Mouse (Mus musculus): Measurements from ENCODE around the gene Cdk2. TPM values are rescaled to one million over a fixed set of nuclear protein-coding genes. Genes with fewer than 3 reads are reported as not detected.
"Not testable (repeated sequence)": the region's sequence is repeated elsewhere in the genome, so short reads cannot be mapped to it uniquely, and the experiment has no call there.

The Cdk2 gene
- total RNA-seq (2021), result 1 to 10 TPM; 1.4 to 2.6 TPM
- long read RNA-seq, experiment 1, partial matches to known transcripts, result 0 of 2 reads
- long read RNA-seq, experiment 1, other reads (novel, unspliced or antisense), result 0 of 2 reads
- long read RNA-seq, experiment 2, partial matches to known transcripts, result 0 of 1 reads
- long read RNA-seq, experiment 2, other reads (novel, unspliced or antisense), result 0 of 1 reads

DNA sequence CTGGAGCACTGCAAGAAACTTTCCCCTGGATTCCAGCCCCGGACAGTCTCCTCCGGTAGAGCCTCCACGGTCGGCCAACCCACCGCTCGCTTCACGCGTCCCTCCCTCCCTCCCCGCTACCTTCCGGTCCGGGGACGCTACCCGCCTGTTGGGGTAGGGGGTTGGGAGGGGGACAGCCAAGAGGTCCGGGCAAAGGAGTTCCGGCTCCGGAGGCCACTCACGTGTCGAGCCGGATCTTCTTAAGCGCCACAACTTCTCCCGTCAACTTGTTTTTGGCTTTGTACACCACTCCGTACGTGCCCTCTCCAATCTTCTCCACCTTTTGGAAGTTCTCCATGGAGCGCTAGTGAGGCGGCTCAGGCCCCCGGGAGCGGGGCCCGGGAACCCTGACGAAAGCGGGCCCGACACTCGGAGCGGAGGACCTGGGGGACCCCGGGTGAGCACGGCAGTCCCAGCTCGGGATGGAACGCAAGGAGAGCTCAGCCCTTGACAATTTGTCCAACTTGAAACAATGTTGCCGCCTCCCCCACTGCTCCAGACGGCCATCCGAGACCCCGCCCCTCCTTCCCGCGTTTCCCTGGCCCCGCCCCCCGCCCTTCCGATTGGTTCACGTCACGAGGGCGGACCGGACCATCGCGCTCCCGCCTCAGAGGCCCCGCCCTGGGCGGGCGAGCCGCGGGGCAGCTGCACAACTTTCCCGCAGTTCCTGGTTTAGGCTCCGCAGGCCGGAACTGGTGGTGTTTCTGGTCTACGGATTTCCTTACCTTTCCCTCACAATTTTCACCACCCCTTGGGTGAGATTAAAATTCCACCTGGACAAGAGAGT is at the start of gene Cdk2:
TSS of gene Cdk2 (minus strand) at position 541 of the 826 bp plus-strand sequence.
- peak; percentile 77 to 86 for DNase-seq (ENCODE audit: low spot score in 2 of 2)

DNA sequence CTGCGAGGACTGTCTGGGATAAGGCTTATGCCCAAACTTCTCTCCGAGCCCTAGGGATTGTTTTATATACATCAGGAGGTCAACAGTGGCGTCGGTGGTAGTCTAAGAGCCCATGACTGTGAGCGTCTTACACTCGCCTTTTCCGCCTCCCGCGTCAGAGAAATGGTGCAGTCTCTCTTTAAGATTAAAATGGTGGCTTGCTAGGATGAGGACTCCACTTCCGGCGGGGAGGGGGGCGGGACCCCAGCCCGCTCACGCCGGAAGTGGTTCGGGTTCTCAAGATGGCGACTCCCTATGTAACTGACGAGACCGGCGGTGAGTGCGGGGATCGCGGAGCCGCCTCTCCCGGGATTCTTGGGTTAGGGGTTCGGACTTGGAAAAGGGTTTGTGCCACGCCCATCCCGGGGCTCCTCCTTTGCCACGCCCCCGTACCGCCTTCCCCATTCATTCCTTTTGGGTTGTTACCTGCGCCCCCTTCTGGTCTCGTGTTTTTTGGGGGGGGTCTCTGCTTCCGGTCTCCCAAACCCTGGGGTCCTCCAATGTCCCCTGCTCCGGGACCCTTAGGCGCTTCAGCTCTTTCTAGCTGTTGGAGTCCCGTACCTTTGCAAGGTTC is 43.5 kb upstream of the Cdk2 start:
- DNase-seq (ENCODE audit: low spot score in 2 of 2), result peak; percentile 68 to 77

DNA sequence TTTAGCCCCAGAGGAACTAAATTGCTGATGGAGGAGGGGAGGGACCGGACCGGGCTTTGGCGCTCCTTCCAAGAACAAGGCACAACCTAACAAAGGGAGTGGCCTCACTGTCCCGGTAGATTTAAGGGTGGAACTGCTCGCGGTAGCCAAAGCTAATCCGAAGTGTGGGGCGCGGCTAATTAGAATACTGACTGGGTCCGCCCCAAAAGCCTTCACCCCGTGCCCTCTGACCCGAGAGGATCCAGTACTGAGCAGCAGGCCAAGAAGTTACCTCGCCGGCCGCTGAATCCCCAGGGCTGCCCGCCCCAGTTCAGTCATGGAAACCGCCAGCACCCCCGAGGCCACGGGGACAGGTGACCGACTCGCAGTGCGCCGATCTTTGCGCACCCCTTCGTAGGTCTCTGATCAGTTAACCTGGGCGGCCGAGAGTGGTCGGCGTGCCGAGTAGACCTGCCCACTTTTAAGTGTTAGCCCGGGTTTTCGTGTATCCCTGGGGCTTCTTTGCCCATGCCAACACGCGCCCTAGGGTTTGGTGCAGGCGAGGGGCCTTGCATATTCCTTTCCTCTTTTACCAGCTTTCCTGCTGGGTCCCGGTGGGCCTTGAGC is 42.9 kb upstream of the Cdk2 start, which contains the start of gene Pym1:
TSS of gene Pym1 (plus strand) at position 244 of the 606 bp plus-strand sequence.
- peak in 1 of 2 experiments; percentile 27 for DNase-seq (ENCODE audit: low spot score in 2 of 2)

DNA sequence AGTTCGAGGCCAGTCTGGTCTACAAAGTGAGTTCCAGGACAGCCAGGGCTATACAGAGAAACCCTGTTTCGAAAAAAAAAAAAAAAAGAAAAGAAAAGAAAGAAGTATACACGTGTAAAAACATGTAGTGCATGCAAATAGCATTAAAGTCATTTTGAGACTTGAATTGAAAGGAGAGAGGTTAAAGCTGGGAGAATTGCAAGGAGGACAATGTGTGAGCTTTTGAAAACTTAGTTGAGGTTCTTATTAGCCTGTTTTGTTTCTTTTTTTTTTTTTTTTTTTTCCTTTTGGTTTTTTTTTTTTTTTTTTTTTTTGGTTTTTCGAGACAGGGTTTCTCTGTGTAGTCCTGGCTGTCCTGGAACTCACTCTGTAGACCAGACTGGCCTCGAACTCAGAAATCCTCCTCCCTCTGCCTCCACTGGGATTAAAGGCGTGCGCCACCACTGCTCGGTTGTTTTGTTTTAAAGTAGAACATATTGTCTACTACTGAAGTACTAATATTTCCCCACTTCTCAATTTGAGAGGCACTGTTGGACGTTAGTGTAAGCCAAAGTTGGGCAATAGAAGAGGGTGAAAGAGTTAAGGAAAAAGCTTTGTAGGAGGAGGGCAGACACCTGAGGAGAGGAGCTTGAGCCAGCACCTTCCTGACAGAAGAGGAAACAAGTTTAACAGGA is 42.3 kb upstream of the Cdk2 start:
- DNase-seq (ENCODE audit: low spot score in 2 of 2), result no peak

DNA sequence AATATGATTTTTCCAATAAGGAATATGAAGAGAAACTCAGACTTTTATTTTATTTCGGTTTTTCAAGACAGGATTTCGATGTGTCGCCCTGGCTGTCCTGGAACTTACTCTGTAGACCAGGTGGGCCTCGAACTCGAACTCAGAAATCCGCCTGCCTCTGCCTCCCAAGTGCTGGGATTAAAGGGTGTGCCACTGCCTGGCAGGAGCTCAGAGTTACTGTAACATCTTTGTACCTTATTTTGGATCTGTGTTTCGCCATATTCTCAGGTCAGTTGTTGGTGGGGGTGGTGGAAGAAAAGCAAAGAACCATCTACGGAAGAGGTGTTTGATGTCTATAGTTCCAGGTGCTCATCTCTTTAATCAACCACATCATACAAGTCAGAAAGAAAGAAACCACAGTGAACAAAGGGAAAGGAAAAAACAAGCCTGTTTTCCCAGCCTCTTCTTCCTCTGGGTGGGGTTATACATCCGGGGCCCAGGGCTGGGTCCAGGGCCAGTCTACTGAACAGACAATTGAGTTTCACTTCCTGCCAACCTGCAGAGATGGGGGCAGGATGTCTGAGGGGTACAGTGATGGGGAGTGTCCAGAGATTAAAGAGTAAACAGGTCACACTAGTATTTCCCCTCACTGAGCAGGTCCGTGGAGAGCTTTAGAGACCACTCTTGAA is 41.2 kb upstream of the Cdk2 start:
- no peak for DNase-seq (ENCODE audit: low spot score in 2 of 2)

DNA sequence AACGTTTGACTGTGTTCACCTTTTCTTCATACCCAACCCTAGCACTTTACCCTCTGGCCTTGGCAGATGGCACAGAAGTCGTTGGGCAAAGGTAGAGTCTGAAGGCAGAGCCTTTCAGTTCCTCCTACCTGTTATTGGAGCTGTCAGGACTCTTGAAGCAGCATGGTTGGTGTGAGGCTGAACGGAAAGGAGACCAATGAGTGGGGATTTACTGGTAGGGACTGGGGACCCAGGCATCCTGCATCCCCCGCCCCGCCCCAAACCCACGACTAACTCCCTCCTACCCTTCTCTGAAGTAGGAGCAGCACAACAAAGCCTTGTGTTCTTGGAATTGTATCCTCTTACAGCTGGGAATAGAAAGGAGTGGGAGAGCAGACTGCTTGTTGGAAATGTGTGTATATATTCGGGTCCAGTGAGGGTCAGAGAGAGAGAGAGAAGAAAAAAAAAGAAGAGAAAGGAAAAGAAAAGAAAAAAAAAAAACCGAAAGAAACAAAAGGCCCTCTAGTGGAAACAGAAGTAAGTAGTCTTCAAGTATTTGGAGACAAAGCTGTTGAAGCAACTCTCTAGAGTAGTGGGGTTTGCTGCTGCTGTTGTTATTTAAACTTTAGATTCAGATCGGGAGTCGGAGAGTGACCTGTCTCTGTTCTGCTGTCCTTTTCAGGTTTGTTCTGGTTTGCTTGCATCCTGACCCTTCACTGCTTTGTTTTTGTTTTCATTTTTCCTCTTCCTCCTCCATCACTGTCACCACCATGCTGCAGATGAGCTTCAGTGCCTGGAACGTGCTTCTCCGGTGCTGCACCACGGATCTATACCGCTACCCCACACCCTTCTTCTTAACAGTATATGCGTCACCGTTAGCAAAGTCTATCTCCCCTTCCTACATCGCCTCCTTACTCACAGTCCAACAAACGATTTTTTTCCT is 40.1 kb upstream of the Cdk2 start, which contains the start of gene Dgka:
TSS of gene Dgka (minus strand) at position 176 of the 922 bp plus-strand sequence.
- DNase-seq (ENCODE audit: low spot score in 2 of 2), result no peak

DNA sequence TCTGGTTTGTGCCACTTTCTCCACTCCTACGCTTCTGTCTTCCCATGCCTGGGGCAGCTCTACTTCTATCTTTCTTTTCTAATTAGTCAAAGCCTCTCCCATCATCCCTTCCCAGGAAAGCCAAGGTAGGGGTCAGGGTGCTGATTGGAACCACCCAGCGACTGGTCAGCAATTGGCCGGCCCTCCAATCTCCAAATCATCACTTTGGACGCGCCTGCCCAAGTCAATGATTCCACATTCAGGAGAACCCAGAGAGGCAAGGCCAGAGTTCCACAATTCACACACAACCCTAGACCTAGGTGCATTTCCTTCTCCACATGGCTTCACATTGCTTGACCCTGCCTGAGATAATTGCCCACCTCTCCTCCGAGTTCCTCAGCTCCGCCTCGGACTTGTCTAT is 39.4 kb upstream of the Cdk2 start:
- no peak for DNase-seq (ENCODE audit: low spot score in 2 of 2)

DNA sequence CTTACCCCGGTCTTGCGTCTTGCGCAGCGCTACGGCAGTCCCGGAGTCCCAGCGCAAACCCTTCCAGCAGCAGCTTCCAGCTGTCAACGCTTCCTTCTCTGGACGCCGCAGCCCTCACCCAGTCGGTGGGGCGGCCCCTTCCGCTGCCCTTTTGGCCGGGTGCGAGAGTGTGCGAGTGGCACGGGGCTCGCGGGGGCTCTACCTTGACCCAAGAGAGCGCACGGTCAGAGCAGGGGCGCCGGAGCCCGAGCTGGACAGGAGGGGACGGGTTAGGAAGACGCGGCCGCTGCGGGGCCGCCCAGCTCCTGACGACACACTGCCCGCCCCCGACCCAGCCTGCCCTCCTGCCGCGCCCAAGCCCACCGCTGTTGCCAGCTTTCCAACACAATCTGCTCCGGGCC is 39.0 kb upstream of the Cdk2 start:
- DNase-seq (ENCODE audit: low spot score in 2 of 2), result peak; percentile 33 to 52

DNA sequence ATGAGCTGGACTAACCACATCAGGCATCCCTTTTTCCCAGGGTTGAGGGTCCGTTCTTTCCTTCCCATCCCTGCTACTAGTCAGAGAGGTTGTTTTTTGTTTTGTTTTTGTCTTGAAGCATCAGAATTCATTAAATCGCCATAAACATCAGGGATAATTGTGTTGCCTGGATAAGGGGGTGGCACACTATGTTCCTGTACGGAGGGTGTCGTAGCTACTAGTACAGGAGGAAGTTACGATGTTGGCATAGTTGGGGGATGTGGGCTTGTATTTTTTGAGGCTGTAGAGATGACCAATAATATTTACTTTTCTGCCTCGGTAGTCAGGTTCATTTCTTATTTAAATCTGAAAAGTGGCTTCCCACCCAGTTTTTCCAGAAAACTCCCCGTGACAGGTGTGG is 38.4 kb upstream of the Cdk2 start:
- no peak for DNase-seq (ENCODE audit: low spot score in 2 of 2)

DNA sequence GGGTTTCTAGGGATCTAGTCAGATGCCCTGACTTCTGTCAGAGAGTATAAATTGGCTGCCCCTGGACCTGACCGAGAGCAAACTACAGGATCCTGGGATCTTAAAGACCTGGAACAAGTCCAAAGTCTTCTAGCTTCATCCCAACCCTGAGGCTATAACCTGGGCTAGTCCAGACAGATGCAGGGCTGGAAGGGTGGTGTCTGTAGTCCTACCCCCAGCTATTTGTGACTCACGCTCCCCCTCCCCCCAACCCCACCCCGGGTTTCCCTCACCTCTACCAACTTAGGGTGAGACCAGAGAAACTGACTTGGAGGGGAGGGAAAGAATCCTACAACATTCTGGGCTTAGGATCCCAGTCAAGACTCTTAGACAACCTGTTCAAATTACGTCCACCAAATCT is 37.8 kb upstream of the Cdk2 start:
- no peak for DNase-seq (ENCODE audit: low spot score in 2 of 2)

DNA sequence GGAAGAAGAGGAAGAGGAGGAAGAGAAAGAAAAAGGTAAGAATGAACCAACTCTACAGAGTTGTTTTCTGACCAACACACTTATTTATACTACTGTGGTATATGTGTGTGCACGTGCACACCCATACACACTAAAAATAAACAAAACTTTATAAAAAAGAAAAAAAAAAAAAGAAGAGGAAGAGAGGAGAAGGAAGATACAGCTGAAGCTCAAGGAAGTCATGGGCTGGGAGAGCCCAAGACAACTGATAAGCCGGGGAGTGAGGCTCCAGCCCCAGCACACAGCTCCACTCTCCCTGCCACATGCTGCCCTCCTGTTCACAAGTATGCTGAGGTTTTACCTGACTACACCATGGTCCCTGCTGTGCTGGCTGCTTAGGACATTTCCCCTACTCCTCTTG is 35.5 kb upstream of the Cdk2 start:
- no peak for DNase-seq (ENCODE audit: low spot score in 2 of 2)

DNA sequence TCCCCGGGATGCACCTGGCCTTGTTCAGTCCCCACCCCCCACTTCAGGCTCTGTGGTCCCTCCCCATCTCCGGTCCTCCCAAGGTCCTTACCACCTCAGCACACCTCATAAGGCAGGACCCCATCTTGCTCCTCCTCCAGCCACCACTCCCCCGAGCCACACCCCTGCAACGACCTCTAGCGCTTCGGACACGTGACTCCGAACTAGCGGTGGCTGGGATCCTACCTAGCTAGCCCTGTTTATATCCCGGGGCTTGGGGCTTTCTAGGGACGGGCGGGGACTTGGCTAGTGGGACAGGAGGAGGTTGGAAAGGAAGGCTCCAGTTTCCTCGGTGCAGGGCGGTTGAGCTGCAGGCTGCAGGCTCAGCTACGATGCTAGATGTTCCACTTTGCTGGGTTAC is 32.6 kb upstream of the Cdk2 start:
- no peak for DNase-seq (ENCODE audit: low spot score in 2 of 2)

DNA sequence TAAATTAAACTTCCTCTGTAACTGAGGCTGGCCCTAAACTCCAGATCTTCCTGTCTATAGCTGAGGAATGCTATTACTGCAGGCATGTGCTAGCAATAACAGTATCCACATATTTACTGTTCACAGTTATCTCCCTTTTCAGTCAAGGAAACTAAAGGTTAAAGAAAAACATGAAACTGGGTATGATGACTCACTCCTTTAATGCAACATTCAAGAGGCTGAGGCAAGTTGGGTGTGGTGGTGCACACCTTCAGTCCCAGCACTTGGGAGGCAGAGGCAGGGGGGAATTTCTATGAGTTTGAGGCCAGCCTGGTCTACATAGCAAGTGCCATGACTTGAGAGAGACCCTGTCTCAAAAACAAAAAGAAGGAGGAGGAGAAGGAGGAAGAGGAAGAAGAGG is 27.2 kb upstream of the Cdk2 start:
- no peak for DNase-seq (ENCODE audit: low spot score in 2 of 2)

DNA sequence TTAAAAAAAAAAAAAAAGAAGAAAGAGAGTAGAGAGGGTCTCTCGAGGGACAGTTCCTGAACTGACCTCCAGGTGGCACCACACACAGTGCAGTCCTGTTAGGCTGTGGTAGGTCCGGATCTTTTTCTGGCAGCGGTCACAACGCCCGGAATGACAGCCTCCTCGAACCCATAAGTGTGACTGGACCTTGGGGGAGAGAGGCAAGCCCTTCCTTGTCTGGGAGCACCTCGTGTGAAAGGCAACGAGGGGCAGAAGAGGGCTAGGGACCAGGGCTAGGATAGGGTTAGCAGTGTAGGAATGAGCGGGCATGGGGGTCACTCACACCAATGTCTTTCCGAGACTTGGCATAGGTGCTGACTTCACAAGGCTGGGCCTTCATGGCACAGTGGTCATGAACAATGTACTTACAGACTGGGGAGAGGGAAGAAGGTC is 26.2 kb upstream of the Cdk2 start:
- peak; percentile 61 to 72 for DNase-seq (ENCODE audit: low spot score in 2 of 2)

DNA sequence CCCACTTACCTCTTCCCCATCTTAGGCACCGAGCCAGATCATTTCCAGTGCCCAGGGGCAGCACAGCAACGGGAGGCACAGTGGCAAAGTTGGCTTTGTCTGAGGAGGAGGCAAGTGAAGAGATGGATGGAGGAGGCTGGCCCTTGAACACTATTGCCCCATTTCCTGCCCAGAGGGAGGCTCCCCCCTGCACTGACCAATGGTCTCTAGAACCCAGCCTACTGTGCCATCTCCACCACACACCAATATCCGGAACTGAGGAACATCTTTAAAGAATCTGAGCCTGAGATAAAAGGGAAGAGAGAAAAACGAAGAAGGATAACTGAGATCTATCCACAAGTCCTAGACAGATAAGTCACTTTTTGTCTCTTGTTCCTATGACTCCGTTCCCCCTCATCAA is 23.2 kb upstream of the Cdk2 start:
- DNase-seq (ENCODE audit: low spot score in 2 of 2), result no peak

DNA sequence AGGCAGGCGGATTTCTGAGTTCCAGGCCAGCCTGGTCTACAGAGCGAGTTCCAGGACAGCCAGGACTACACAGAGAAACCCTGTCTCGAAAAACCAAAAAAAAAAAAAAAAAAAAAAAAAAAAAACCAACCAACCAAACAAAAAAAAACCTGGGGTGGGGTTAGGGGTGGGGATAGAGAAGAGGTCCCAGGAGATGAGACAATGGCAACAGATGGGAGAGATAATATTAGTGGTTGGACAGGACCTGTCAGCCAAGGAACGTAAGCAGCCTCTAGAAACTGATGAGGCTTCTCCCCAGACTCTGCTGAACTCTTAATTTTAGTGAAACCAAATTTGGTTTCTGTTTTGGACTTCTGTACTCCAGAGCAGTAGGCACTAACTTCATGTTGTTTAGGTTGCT is 20.6 kb upstream of the Cdk2 start:
- not testable (repeated sequence) for DNase-seq (ENCODE audit: low spot score in 2 of 2)

DNA sequence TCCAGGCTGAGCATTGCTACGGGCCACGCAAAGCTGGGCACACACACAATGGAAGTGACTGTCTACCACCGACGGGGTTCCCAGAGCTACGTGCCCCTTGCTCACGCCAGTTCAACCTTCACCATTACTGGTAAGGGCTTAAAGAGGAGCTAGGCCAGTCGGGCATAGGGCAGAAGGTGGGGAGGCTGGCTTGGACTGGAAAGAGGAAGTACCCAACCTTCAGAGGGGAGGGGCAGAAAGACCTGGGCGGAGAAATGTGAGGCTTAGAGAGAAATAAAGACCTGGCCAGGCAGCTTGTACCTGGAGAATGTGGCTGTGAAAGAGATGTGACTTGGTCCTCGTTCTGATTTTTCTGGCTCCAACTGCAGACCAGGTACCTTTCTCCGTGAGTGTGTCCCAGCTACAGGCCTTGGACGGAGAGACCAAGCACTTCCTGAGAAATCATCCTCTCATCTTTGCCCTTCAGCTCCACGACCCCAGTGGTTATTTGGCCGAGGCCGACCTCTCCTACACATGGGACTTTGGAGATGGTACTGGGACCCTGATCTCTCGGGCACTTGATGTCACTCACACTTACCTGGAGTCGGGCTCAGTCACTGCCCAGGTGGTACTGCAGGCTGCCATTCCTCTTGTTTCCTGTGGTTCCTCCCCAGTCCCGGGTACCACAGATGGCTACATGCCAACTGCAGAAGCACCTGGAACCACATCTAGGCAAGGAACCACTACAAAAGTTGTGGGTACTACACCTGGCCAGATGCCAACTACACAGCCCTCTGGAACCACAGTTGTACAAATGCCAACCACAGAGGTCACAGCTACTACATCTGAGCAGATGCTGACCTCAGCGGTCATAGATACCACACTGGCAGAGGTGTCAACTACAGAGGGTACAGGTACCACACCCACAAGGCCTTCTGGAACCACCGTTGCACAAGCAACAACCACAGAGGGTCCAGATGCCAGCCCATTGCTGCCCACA is 11.0 kb upstream of the Cdk2 start:
- DNase-seq (ENCODE audit: low spot score in 2 of 2), result no peak

DNA sequence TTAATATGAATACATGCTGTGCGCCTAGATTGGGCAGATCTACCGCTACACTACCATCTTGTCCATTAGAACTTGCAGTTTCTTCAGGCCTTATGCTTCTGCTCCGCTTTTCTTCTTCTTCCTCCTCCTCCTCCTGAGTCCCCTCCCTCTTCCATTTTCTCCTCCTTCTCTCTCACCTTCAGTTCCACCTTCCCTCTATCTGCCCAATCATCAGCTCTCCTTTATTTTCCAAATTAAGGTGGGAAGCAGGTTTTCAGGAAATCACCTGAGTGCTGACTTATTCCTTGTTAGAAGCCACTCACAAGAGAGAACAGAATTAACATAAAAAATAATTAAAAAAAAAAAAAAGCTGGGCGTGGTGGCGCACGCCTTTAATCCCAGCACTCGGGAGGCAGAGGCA is 6.5 kb upstream of the Cdk2 start:
- DNase-seq (ENCODE audit: low spot score in 2 of 2), result not testable (repeated sequence)
